Mouse (Mus musculus): ENCODE measurements around the gene Sgtb. TPM values are rescaled to one million over a fixed set of nuclear protein-coding genes. Genes with fewer than 3 reads are reported as not detected.

Gene Sgtb
- total RNA-seq, 2 experiments from 2014 or later = 127 to 157 TPM

- no peak for DNase-seq (ENCODE audit: low spot score in 2 of 2)
- intact Hi-C loops (cut with DNase I) = no loop called here
These were observed 62.2 kb downstream of the Sgtb start for GRCm38 (mm10) chr13:104171711-104172110.

- DNase-seq (ENCODE audit: low spot score in 2 of 2) = no peak
- intact Hi-C loops (cut with DNase I) = no loop called here
These were observed 63.0 kb downstream of the Sgtb start for GRCm38 (mm10) chr13:104172498-104172897.

GRCm38 (mm10) chr13:104176874-104177273 lies 67.3 kb downstream of the Sgtb start:
- intact Hi-C loops (cut with DNase I) = no loop called here
- DNase-seq (ENCODE audit: low spot score in 2 of 2) = no peak

- peak; percentile 81 to 88 for DNase-seq (ENCODE audit: low spot score in 2 of 2)
- intact Hi-C loops (cut with DNase I) = no loop called here
These were observed 68.5 kb downstream of the Sgtb start, which contains the start of gene Trappc13 for GRCm38 (mm10) chr13:104177796-104178649. Gene Trappc13, minus strand, starts transcription at chr13:104178469.

- intact Hi-C loops (cut with DNase I) = no loop called here
- DNase-seq (ENCODE audit: low spot score in 2 of 2) = peak; percentile 97
These were observed 69.1 kb downstream of the Sgtb start, which contains the start of gene Trim23 for GRCm38 (mm10) chr13:104178650-104179121. Gene Trim23, plus strand, starts transcription at chr13:104178797.

- intact Hi-C loops (cut with DNase I) = no loop called here
- no peak for DNase-seq (ENCODE audit: low spot score in 2 of 2)
These were observed 69.8 kb downstream of the Sgtb start for GRCm38 (mm10) chr13:104179176-104179888.

- intact Hi-C loops (cut with DNase I) = no loop called here
- DNase-seq (ENCODE audit: low spot score in 2 of 2) = no peak
These were observed 77.8 kb downstream of the Sgtb start for GRCm38 (mm10) chr13:104187357-104187756.

Other genes starting within 250 kb of the Sgtb start
- gene Erbin, start 189.2 kb upstream of the Sgtb start, total RNA-seq (2021) = 10 to 100 TPM; 37.6 to 42.5 TPM
- gene Nln, start 127 bp upstream of the Sgtb start, total RNA-seq (2021) = 10 to 100 TPM; 28.9 to 30.4 TPM
- gene Trappc13, start 68.7 kb downstream of the Sgtb start, total RNA-seq (2021) = 10 to 100 TPM; 52.0 to 55.4 TPM
- gene Trim23, start 69.1 kb downstream of the Sgtb start, total RNA-seq (2021) = 10 to 100 TPM; 53.9 to 54.4 TPM
- 1 to 10 TPM; 1.0 to 1.2 TPM for gene Cenpk, start 118.9 kb downstream of the Sgtb start, total RNA-seq (2021)
- gene Ppwd1, start 119.1 kb downstream of the Sgtb start, total RNA-seq (2021) = 10 to 100 TPM in 1 of 2 experiments, 1 to 10 TPM in 1; 9.3 to 13.7 TPM
- 1 to 10 TPM; 4.4 to 4.9 TPM for gene Adamts6, start 178.1 kb downstream of the Sgtb start, total RNA-seq (2021)